Mouse (Mus musculus) hindbrain, embryonic 11.5 days (tissue): Measurements from ENCODE around the gene Fbxw4. TPM values are rescaled to one million over a fixed set of nuclear protein-coding genes. Genes with fewer than 3 reads are reported as not detected.

Experiments used
- ATAC-seq: fragments of 200-750 bp; cut with Nextera tagmentation; 2 replicates; pipeline ENCODE4 v1.8.0; 2017; ENCODE audit warnings: mild to moderate bottlenecking, moderate TSS enrichment, moderate library complexity; ENCODE audit not compliant: low FRiP score
- DNase-seq: peaks from one replicate; pipeline ENCODE4 v3.0.0-alpha.2; 2015; ENCODE audit warnings: low spot score
- H3K27ac ChIP-seq: fragments of 300-500 bp; sonication (generic); 2 replicates; pipeline ENCODE4 v1.5.1; 2014; ENCODE audit warnings: mild to moderate bottlenecking, low read depth, low read length
- H3K27me3 ChIP-seq: fragments of 300-500 bp; sonication (generic); 2 replicates; pipeline ENCODE4 v1.6.1; 2014; ENCODE audit warnings: mild to moderate bottlenecking, low read length, moderate library complexity, mixed read lengths; ENCODE audit not compliant: control insufficient read depth, insufficient read depth
- H3K36me3 ChIP-seq: fragments of 300-500 bp; sonication (generic); 2 replicates; pipeline ENCODE4 v1.6.1; 2014; ENCODE audit warnings: mild to moderate bottlenecking, low read length, moderate library complexity, mixed read lengths; ENCODE audit not compliant: control insufficient read depth, insufficient read depth
- H3K4me1 ChIP-seq: fragments of 300-500 bp; sonication (generic); replicated peaks from 2 replicates; pipeline ENCODE4 v1.6.1; 2014; ENCODE audit warnings: low read length, mixed read lengths; ENCODE audit not compliant: control insufficient read depth, insufficient read depth
- H3K4me2 ChIP-seq: fragments of 300-500 bp; sonication (generic); replicated peaks from 2 replicates; pipeline ENCODE4 v1.6.1; 2014; ENCODE audit warnings: mild to moderate bottlenecking, low read depth, low read length
- H3K4me3 ChIP-seq: fragments of 300-500 bp; sonication (generic); 2 replicates; pipeline ENCODE4 v1.5.1; 2014; ENCODE audit warnings: low read depth, low read length
- H3K9ac ChIP-seq: fragments of 300-500 bp; sonication (generic); 2 replicates; pipeline ENCODE4 v1.6.1; 2014; ENCODE audit warnings: low read depth, low read length
- H3K9me3 ChIP-seq: fragments of 300-500 bp; sonication (generic); 2 replicates; pipeline ENCODE4 v1.6.1; 2016; ENCODE audit warnings: low read length; ENCODE audit not compliant: control insufficient read depth
- WGBS: fragments of 180-500 bp; shearing (Covaris S2); extraction: QIAGEN DNeasy Blood & Tissue Kit; methylation state at CpG from one replicate; pipeline ENCODE4 v1.1.7; 2014; 5-methylcytosine and 5-hydroxymethylcytosine counted together
- polyA plus RNA-seq: library from polyadenylated mRNA; unstranded; fragments of >200 nt; fragmentation: Nextera tagmentation; extraction: Ambion mirVana; gene quantifications from 2 replicates; pipeline ENCODE4 v1.2.1, GENCODE M21; 2014

Fbxw4 gene
- polyA plus RNA-seq, 1 experiment from 2014 or later: 3.5 TPM

DNA sequence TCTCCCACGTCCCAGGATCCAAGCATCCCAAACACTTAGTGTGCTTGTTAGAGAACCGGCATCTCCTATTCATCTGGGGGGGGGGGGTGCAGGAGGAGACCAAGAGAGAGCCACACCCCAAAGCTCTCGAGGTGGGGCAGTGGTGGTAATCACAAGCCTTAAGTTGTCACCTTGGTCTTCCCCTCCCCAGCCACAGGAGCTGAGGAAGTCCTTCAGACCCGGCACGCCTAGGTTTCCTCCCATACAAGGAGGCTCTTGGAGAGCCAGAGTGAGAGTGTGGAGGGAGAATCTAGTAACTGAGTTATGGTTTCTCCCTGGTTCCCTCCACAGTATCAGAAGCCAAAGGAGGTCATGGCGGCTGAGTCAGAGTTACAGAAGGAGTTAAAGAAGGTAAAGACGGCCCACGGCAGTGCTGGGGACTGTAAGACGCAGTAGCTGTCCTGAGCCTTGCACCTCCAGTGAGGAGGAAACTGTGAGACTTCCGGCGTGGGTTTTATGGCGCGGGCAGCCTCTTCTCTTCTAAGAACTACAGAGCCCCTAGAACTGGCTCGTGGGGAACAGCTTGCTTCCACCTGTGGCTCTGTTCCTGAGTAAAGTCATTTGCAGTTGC lies 82.9 kb downstream of the Fbxw4 start:
- Histone ChIP-seq H3K36me3 (0 out of 2 replicates have a peak, but pooled peaks cover 2% of the 10 kb centered on the region), H3K9me3 (no peaks in the 10 kb centered on the region), H3K4me1 (peaks cover 11% of the 10 kb centered on the region; the same call in 1 of the 2 replicates), H3K4me3 (no peak overlapping the region), H3K27me3 (peaks cover 2% of the 10 kb centered on the region), H3K27ac (no peak overlapping the region), H3K9ac (no peak overlapping the region), H3K4me2 (no peak overlapping the region)
- ATAC-seq (no peak), DNase-seq (no peak)
- 86% methylated on average over 14 of the region's 14 CpGs for WGBS

DNA sequence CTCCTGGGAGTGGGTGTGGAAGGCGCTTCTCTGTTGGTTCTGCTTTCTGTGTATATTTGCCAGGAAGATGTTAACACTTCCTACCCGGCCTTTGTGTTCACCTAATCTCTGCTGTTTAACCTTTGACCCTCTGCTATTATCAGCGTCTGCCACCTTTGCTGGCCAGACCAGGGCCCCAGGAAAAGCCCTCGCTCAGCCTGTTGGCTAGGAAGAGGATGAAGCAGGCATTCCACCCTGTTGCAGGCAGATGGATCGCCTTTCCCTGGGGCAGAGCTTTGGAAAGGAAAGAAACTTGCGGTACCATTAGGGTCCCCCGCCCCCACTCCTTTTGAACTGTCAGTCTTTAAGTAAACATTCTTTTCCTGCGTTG lies 84.5 kb downstream of the Fbxw4 start:
- H3K4me1 ChIP-seq: peaks cover 8% of the 10 kb centered on the region; the same call in 1 of the 2 replicates
- H3K9me3 ChIP-seq: no peaks in the 10 kb centered on the region
- no peak for ATAC-seq
- H3K9ac ChIP-seq: no peak overlapping the region
- peaks cover 2% of the 10 kb centered on the region for H3K27me3 ChIP-seq
- H3K27ac ChIP-seq: no peak overlapping the region
- H3K36me3 ChIP-seq: 0 out of 2 replicates have a peak, but pooled peaks cover 2% of the 10 kb centered on the region
- no peak overlapping the region for H3K4me3 ChIP-seq
- 9% methylated on average over 8 of the region's 8 CpGs for WGBS
- DNase-seq: no peak
- H3K4me2 ChIP-seq: no peak overlapping the region

DNA sequence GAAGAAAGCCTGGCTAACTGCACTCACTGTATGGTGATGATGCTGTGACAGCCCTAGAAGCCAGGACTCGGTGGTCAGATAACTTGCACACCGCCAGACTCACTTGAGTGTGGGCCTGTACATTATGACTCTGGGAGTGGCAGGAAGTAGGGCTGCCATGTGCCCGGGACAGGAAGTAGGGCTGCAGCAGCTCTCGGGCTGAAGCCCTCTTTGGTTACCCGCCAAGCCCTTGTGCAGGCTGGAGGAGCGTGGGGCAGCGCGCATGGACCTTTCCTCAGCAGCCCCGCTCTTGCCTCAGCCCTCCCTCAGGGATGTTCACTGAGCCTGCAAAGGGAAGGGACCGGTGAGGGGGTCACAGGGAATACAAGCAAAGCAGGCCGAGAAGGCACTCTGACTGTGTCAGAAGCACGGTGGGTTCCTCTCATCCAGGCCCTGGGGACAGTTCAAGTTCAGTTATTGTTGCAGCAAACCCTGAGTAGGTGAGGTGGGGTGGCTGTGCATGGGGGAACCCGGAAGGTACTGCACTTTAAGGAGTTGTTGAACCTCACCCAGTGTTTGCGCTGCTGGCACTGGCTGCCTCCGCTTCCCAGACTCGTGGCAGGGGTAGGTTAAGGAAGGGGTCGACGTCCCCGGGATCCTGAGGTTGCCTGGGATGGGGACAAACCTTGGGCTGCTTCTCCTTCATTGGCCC lies 85.0 kb downstream of the Fbxw4 start:
- DNase-seq (no peak), ATAC-seq (no peak)
- peaks cover 2% of the 10 kb centered on the region for H3K27me3 ChIP-seq
- WGBS: 60% methylated on average over 19 of the region's 19 CpGs
- H3K27ac ChIP-seq: no peak overlapping the region
- H3K4me1 ChIP-seq: peaks cover 5% of the 10 kb centered on the region; the same call in 1 of the 2 replicates
- 0 out of 2 replicates have a peak, but pooled peaks cover 2% of the 10 kb centered on the region for H3K36me3 ChIP-seq
- H3K4me3 ChIP-seq: no peak overlapping the region
- H3K9me3 ChIP-seq: no peaks in the 10 kb centered on the region
- H3K4me2 ChIP-seq: no peak overlapping the region
- H3K9ac ChIP-seq: no peak overlapping the region

DNA sequence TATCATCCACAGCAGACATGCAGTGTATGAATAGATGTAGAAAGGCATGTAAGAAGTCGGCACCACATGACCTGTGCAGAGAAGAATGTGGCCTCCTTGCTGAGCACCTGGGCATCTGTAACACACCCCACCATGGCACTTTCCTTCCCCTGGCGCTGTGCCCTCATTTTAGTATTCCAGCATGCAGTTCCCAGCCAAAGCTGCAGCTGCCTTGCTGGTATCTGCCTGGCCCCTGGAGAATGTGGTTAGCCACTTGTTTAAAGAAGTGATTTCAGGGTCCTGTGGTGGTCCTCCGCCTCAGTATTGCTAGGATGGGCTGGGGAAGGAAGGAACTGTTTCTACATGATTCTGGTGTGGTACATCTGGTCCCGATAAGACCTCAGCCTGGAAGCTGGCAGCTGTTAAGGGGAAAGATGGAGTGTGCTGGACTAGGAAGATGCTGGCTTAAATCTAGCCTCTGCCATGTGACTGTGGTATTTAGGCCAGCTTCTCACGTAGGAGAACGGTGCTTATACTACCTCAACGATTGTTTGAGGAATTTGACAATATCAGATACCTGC lies 85.7 kb downstream of the Fbxw4 start:
- DNase-seq (no peak), ATAC-seq (no peak)
- H3K4me3 ChIP-seq: no peak overlapping the region
- H3K9me3 ChIP-seq: no peaks in the 10 kb centered on the region
- H3K27me3 ChIP-seq: peaks cover 2% of the 10 kb centered on the region
- no peak overlapping the region for H3K9ac ChIP-seq
- H3K4me1 ChIP-seq: peaks cover 5% of the 10 kb centered on the region; the same call in 1 of the 2 replicates
- 79% methylated on average over 7 of the region's 7 CpGs for WGBS
- H3K27ac ChIP-seq: no peak overlapping the region
- H3K4me2 ChIP-seq: no peak overlapping the region
- H3K36me3 ChIP-seq: 0 out of 2 replicates have a peak, but pooled peaks cover 2% of the 10 kb centered on the region

DNA sequence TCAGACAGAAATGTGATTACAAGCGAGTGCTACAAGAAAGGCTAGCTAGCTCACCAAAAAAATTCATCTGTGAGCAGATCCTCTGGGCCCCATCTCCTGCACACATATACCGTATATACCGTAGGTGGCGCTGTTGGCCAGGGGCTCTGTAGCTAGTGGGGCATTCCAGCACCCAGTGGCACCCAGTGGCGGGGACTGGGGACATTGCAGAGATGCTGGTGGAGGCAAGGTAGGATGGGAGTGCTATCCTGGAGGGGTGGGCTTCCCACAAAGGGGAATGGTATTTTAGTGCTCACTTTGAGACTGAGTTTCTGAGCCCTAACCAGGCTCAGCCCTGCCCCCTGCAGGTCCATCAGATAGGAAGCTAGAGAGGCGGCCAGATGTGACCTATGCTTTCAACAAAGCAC lies 86.2 kb downstream of the Fbxw4 start:
- DNase-seq (peak; percentile 74), ATAC-seq (0 out of 2 replicates have a peak, but pooled peaks have one; percentile 33)
- no peaks in the 10 kb centered on the region for H3K9me3 ChIP-seq
- no peak overlapping the region for H3K4me3 ChIP-seq
- H3K9ac ChIP-seq: no peak overlapping the region
- 0 out of 2 replicates have a peak, but pooled peaks cover 2% of the 10 kb centered on the region for H3K36me3 ChIP-seq
- H3K27me3 ChIP-seq: peaks cover 2% of the 10 kb centered on the region
- H3K4me2 ChIP-seq: no peak overlapping the region
- H3K27ac ChIP-seq: no peak overlapping the region
- peaks cover 5% of the 10 kb centered on the region; the same call in 1 of the 2 replicates for H3K4me1 ChIP-seq
- WGBS: 29% methylated on average over 6 of the region's 6 CpGs

DNA sequence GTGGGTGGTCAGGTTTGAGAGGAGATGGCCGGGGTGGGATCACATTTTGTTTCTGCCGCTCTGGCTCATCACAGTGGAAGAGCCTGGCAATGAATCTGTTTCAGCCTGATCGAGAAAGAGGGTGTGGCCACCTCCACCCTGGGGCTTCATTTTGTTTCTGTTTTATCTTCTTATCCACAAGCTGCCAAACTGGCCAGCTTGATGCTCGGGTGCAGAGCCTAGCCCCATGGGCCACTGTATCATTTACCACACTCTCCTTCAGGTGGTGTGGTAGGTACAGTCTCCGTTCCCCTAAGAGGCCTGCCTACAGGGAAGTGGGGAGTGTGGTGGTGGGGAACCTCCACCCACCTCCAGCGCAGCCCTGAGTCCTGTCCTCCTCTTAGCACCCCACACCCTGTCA lies 87.1 kb downstream of the Fbxw4 start:
- H3K4me3 ChIP-seq: no peak overlapping the region
- no peaks in the 10 kb centered on the region for H3K36me3 ChIP-seq
- H3K27me3 ChIP-seq: peaks cover 2% of the 10 kb centered on the region
- no peak for DNase-seq
- ATAC-seq: no peak
- WGBS: 84% methylated on average over 6 of the region's 6 CpGs
- peaks cover 5% of the 10 kb centered on the region; the same call in 1 of the 2 replicates for H3K4me1 ChIP-seq
- H3K27ac ChIP-seq: no peak overlapping the region
- H3K4me2 ChIP-seq: no peak overlapping the region
- H3K9me3 ChIP-seq: no peaks in the 10 kb centered on the region
- H3K9ac ChIP-seq: no peak overlapping the region

DNA sequence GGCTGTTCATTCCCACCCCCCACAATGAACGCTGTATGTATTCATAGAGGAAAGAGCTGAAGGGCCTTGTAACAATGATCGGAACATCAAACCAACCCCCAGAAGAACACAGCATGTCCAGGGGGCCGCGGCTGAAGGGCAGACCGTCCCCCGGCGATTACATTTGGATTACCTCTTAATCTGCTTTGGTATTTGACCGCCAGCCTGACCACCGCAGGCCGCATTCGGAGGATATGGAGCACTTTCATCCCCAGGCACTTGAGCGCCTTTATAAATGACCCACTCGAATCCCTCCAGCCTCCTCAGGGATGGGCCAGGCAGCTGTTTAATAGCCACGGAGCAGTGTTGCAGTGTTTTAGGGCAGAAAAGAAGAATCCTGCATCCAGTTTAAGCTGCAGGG lies 92.7 kb downstream of the Fbxw4 start:
- H3K4me3 ChIP-seq: no peak overlapping the region
- no peak overlapping the region for H3K4me2 ChIP-seq
- H3K27me3 ChIP-seq: no peaks in the 10 kb centered on the region
- H3K9ac ChIP-seq: no peak overlapping the region
- ATAC-seq (no peak), DNase-seq (no peak)
- H3K27ac ChIP-seq: no peak overlapping the region; the same call in 1 of the 2 replicates
- no peaks in the 10 kb centered on the region for H3K9me3 ChIP-seq
- H3K36me3 ChIP-seq: no peaks in the 10 kb centered on the region
- WGBS: 38% methylated on average over 14 of the region's 14 CpGs
- H3K4me1 ChIP-seq: no peaks in the 10 kb centered on the region

DNA sequence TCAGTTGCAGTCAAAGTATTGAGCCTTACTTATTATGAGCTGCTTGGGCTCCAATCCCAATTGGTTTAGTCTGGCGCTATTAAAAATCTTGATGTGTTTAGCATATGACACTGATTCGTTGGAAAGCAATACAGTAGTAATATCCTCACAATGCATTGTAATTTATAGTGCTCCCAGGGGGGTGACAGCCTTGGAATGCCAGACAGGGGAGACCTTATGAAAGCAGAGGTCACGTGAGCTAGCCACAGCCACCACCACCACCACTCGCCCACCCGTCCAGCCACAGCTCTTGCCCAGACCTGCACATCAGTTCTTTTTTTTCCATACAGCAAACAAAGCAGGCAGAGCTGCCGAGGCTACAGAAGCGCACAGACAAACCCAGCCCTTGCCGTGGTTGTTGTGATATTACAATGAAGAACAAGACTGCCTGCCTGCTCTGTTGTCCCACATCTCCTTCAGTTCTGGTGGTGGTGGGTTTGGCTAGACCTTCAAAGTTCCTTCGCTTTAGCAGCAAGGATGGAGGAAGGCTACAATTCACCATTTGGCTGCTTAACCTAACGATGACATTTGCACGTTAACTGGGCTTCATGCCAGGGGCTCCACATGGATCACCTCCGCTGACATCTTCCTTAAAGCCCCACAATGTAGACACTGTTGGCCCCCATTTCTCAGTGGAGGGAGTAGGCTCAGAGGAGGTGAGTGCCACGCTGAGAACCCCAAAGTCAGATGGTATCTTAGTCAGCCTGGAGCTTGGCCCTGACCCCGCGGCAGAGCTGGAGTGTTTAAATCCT lies 94.0 kb downstream of the Fbxw4 start:
- Histone ChIP-seq H3K36me3 (no peaks in the 10 kb centered on the region), H3K9ac (no peak overlapping the region), H3K27ac (no peak overlapping the region), H3K27me3 (no peaks in the 10 kb centered on the region), H3K4me2 (no peak overlapping the region), H3K9me3 (no peaks in the 10 kb centered on the region), H3K4me1 (no peaks in the 10 kb centered on the region), H3K4me3 (no peak overlapping the region)
- WGBS: 67% methylated on average over 15 of the region's 15 CpGs
- DNase-seq (no peak), ATAC-seq (no peak)
